14 mouse cellular contexts compared by ENCODE assay signal in the genomic region with DNA sequence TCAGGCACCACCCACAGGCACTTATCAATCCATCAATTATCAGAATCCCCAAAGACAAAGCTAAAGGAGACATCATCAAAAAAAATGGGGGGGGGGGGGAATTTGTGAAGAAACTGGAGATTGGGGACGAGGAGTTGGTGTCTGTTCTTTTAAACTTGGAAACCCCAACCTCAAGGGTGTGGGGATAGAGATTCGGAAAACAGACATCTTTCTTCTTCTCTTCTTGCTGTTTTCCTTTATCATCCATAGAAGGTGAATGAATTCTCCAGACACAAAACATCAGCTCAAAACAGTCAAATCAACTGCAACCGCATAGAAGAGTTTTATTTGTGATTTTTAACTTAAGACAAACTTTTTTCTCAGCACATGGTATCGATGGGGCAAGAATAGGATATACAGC. TPM values are rescaled to one million over a fixed set of nuclear protein-coding genes. Genes with fewer than 3 reads are reported as not detected.
A peak's percentile ranks its signal among the peaks of the same experiment; 100 is the strongest.
DNase-seq lines count a peak whose midpoint lies in the region; ATAC-seq and TF ChIP-seq lines count a peak whose summit lies in the region.
"Had no signal": no experiment of that assay in that cellular context is flagged by ENCODE, and none has a peak within 500 bp of the region (broad histone marks: within the 10 kb centered on the region; RNA-seq: fewer than 3 reads in every experiment).

A gene (plus strand): TSS at position 301 of the 400 bp plus-strand sequence.

- no peak for TF ChIP-seq CTCF in heart, adult 2 months (IDR thresholded peaks at IDR 0.05)
- no peak for TF ChIP-seq CTCF in liver, adult 2 months (IDR thresholded peaks at IDR 0.05; ENCODE audit: low read depth, low read length)

- H3K27me3 ChIP-seq in heart, embryonic 13.5 days (replicated peaks), result peaks cover 78% of the 10 kb centered on the region
- H3K27me3 ChIP-seq in heart, adult 2 months (ENCODE audit: control insufficient read depth, insufficient read depth, low read length), result peaks cover 21% of the 10 kb centered on the region
- no peaks in the 10 kb centered on the region for H3K27me3 ChIP-seq in liver, adult 2 months (ENCODE audit: control insufficient read depth, insufficient read depth, low read length)
- H3K27me3 ChIP-seq in liver, embryonic 12.5 days (replicated peaks), result peaks cover 72% of the 10 kb centered on the region
- peaks cover 68% of the 10 kb centered on the region for H3K27me3 ChIP-seq in embryonic facial prominence, embryonic 15.5 days
- peaks cover 78% of the 10 kb centered on the region for H3K27me3 ChIP-seq in limb, embryonic 13.5 days

- intact Hi-C loops in heart, adult 2 months (cut with DNase I), result no loop called here

- H3K79me2 ChIP-seq in heart, adult 2 months (replicated peaks; ENCODE audit: control insufficient read depth, insufficient read depth, low read length), result no peaks in the 10 kb centered on the region
- peaks cover 15% of the 10 kb centered on the region for H3K79me2 ChIP-seq in liver, adult 2 months (ENCODE audit: control insufficient read depth, insufficient read depth, low read length)

- H3K4me2 ChIP-seq in heart, embryonic 13.5 days, result peak within 1 kb of the TSS; percentile 99; the same call in 1 of the 2 replicates
- no peak within 1 kb of the TSS for H3K4me2 ChIP-seq in liver, embryonic 12.5 days
- no peak within 1 kb of the TSS; the same call in 1 of the 2 replicates for H3K4me2 ChIP-seq in embryonic facial prominence, embryonic 15.5 days (replicated peaks)
- H3K4me2 ChIP-seq in limb, embryonic 13.5 days (replicated peaks), result no peak within 1 kb of the TSS

- H3K4me3 ChIP-seq in heart, embryonic 13.5 days, result peak within 1 kb of the TSS; percentile 72; the same call in 1 of the 2 replicates
- H3K4me3 ChIP-seq in heart, adult 2 months, result no peak within 1 kb of the TSS
- H3K4me3 ChIP-seq in liver, adult 2 months (ENCODE audit: insufficient read depth, low read depth, low read length), result no peak within 1 kb of the TSS; the same call in 1 of the 2 replicates
- no peak within 1 kb of the TSS for H3K4me3 ChIP-seq in liver, embryonic 12.5 days
- H3K4me3 ChIP-seq in embryonic facial prominence, embryonic 15.5 days (replicated peaks), result peak within 1 kb of the TSS; percentile 60; the same call in 1 of the 2 replicates
- 0 out of 2 replicates have a peak within 1 kb of the TSS, but pooled peaks have one; percentile 63 for H3K4me3 ChIP-seq in limb, embryonic 13.5 days

- WGBS in heart, embryonic 13.5 days, result 70% methylated on average over 4 of the region's 4 CpGs
- 77% methylated on average over 4 of the region's 4 CpGs for WGBS in heart, adult 2 months
- WGBS in liver, adult 2 months, result 96% methylated on average over 4 of the region's 4 CpGs
- WGBS in liver, embryonic 12.5 days (ENCODE audit: insufficient replicate concordance), result 59% methylated on average over 4 of the region's 4 CpGs
- 86% methylated on average over 4 of the region's 4 CpGs for WGBS in embryonic facial prominence, embryonic 15.5 days
- 75% methylated on average over 4 of the region's 4 CpGs for WGBS in limb, embryonic 13.5 days

- no peaks in the 10 kb centered on the region for H3K36me3 ChIP-seq in heart, embryonic 13.5 days
- no peaks in the 10 kb centered on the region for H3K36me3 ChIP-seq in heart, adult 2 months (ENCODE audit: control insufficient read depth, insufficient read depth, low read length)
- H3K36me3 ChIP-seq in liver, adult 2 months (ENCODE audit: control insufficient read depth, insufficient read depth, low read length), result no peaks in the 10 kb centered on the region
- no peaks in the 10 kb centered on the region for H3K36me3 ChIP-seq in liver, embryonic 12.5 days
- H3K36me3 ChIP-seq in embryonic facial prominence, embryonic 15.5 days, result no peaks in the 10 kb centered on the region
- no peaks in the 10 kb centered on the region for H3K36me3 ChIP-seq in limb, embryonic 13.5 days
- H3K36me3 ChIP-seq: neural tube, embryonic 13.5 days had no signal

- no peak for DNase-seq in heart, adult 2 months
- DNase-seq in liver, adult 2 months (ENCODE audit: extremely low read depth, low read depth, low spot score), result no peak
- no peak for DNase-seq in yolk sac, embryonic 10.5 days (ENCODE audit: low spot score)
- DNase-seq: cerebellum, postnatal 14 days; gastrocnemius, postnatal 10 days; kidney, postnatal 36 days; lung, adult 2 months; thymus, postnatal 14 days had no signal

- TF ChIP-seq POLR2A in heart, adult 2 months (IDR thresholded peaks at IDR 0.05; ENCODE audit: insufficient read depth, low read depth, low read length), result no peak
- TF ChIP-seq POLR2A in liver, adult 2 months (IDR thresholded peaks at IDR 0.05; ENCODE audit: extremely low read depth, insufficient read depth, low read length), result no peak

- H3K4me1 ChIP-seq in heart, embryonic 13.5 days, result peaks cover 28% of the 10 kb centered on the region
- H3K4me1 ChIP-seq in heart, adult 2 months (ENCODE audit: control insufficient read depth, insufficient read depth, low read length), result no peaks in the 10 kb centered on the region
- peaks cover 4% of the 10 kb centered on the region; the same call in 1 of the 2 replicates for H3K4me1 ChIP-seq in liver, adult 2 months (ENCODE audit: control insufficient read depth, insufficient read depth, low read length)
- H3K4me1 ChIP-seq in liver, embryonic 12.5 days, result peaks cover 14% of the 10 kb centered on the region; the same call in 1 of the 2 replicates
- H3K4me1 ChIP-seq in embryonic facial prominence, embryonic 15.5 days, result peaks cover 32% of the 10 kb centered on the region
- peaks cover 29% of the 10 kb centered on the region for H3K4me1 ChIP-seq in limb, embryonic 13.5 days

- no peak within 1 kb of the TSS for H3K27ac ChIP-seq in heart, embryonic 13.5 days (replicated peaks)
- no peak within 1 kb of the TSS for H3K27ac ChIP-seq in heart, adult 2 months
- H3K27ac ChIP-seq in liver, adult 2 months (replicated peaks; ENCODE audit: insufficient read depth, low read depth, low read length), result no peak within 1 kb of the TSS; the same call in 1 of the 2 replicates
- no peak within 1 kb of the TSS for H3K27ac ChIP-seq in liver, embryonic 12.5 days
- H3K27ac ChIP-seq in embryonic facial prominence, embryonic 15.5 days (replicated peaks), result no peak within 1 kb of the TSS
- no peak within 1 kb of the TSS for H3K27ac ChIP-seq in limb, embryonic 13.5 days
- H3K27ac ChIP-seq: hindbrain, postnatal 0 days; neural tube, embryonic 13.5 days had no signal

- no peak for ATAC-seq in heart, embryonic 13.5 days (ENCODE audit: extremely low read depth, insufficient number of reproducible peaks, low FRiP score, low TSS enrichment)
- no peak for ATAC-seq in liver, embryonic 12.5 days
- ATAC-seq in embryonic facial prominence, embryonic 15.5 days (ENCODE audit: insufficient number of reproducible peaks, low FRiP score, low TSS enrichment, low read depth), result no peak
- no peak for ATAC-seq in limb, embryonic 13.5 days (ENCODE audit: low FRiP score, low read depth)
- ATAC-seq: hindbrain, postnatal 0 days had no signal

- TF ChIP-seq EP300 in heart, adult 2 months (IDR thresholded peaks at IDR 0.05; ENCODE audit: insufficient read depth, low read depth, low read length), result no peak

- no peak within 1 kb of the TSS for H3K9ac ChIP-seq in heart, embryonic 13.5 days
- H3K9ac ChIP-seq in heart, adult 2 months (ENCODE audit: low read depth, low read length), result no peak within 1 kb of the TSS
- peak within 1 kb of the TSS; percentile 91; the same call in 1 of the 2 replicates for H3K9ac ChIP-seq in liver, adult 2 months (ENCODE audit: low read depth, low read length)
- H3K9ac ChIP-seq in liver, embryonic 12.5 days, result no peak within 1 kb of the TSS
- no peak within 1 kb of the TSS for H3K9ac ChIP-seq in embryonic facial prominence, embryonic 15.5 days
- H3K9ac ChIP-seq in limb, embryonic 13.5 days, result no peak within 1 kb of the TSS
- H3K9ac ChIP-seq: neural tube, embryonic 13.5 days had no signal

- no peaks in the 10 kb centered on the region for H3K9me3 ChIP-seq in heart, embryonic 13.5 days
- no peaks in the 10 kb centered on the region for H3K9me3 ChIP-seq in liver, embryonic 12.5 days (replicated peaks)
- no peaks in the 10 kb centered on the region for H3K9me3 ChIP-seq in embryonic facial prominence, embryonic 15.5 days (replicated peaks)
- H3K9me3 ChIP-seq in limb, embryonic 13.5 days, result no peaks in the 10 kb centered on the region
- H3K9me3 ChIP-seq: neural tube, embryonic 13.5 days had no signal

RNA-seq across cellular contexts. Expression of the gene that starts here (rescaled TPM):
- 0.07 and 0.17 TPM in 2 replicates for polyA plus RNA-seq in heart, embryonic 13.5 days (2015; fragmentation: Nextera tagmentation; extraction: Ambion mirVana)
- under 1 TPM; 0.07 to 0.13 TPM for total RNA-seq in heart, adult 2 months (2021)
- polyA plus RNA-seq in heart, adult 2 months (2012; rRNA removed), result 0.06 and 0.16 TPM in 2 replicates
- 1.6 and 3.9 TPM in 2 replicates for total RNA-seq in liver, adult 2 months (2014; rRNA removed)
- polyA plus RNA-seq in liver, adult 2 months (2012; rRNA removed), result 5.1 and 10.2 TPM in 2 replicates
- polyA plus RNA-seq in liver, embryonic 12.5 days (2016; fragmentation: Nextera tagmentation; extraction: Ambion mirVana), result 0.07 and 0.10 TPM in 2 replicates
- polyA plus RNA-seq in embryonic facial prominence, embryonic 15.5 days (2015; fragmentation: Nextera tagmentation; extraction: Ambion mirVana), result 4.4 TPM in 2 replicates
- 0.56 and 0.87 TPM in 2 replicates for polyA plus RNA-seq in limb, embryonic 13.5 days (2015; fragmentation: Nextera tagmentation; extraction: Ambion mirVana)
- total RNA-seq: gastrocnemius, postnatal 10 days had no signal

Comparison
In these comparisons a context has a peak if more than half of its experiments do, and no peak if none do; other contexts are left out.
1. H3K4me3 ChIP-seq: peak in heart, embryonic 13.5 days (single experiment), embryonic facial prominence, embryonic 15.5 days (single experiment) and limb, embryonic 13.5 days (single experiment); none in heart, adult 2 months (single experiment), liver, adult 2 months (single experiment) and liver, embryonic 12.5 days (single experiment).